29 mouse cellular contexts compared by ENCODE assay signal in the genomic region with DNA sequence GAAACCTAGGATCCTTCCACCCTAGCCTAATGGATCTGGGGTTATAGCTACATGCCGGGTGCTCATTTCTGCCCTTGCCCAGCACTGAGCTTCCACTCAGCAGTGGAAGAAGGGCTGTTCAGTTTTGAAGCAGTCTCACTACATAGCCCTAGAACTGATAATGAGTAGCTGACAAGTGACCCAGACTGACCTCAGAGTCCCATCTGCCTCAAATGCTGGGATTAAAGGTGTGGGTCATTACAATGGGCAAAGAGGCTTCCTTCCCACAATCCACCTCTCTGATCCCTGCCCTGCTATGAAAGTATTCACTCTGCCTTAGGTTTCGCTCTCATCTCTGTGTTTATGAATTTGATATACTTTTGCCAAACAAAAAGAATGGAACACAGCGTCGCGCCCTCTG. TPM values are rescaled to one million over a fixed set of nuclear protein-coding genes. Genes with fewer than 3 reads are reported as not detected.
"Had no signal": no experiment of that assay in that cellular context is flagged by ENCODE, and none has a peak within 500 bp of the region (broad histone marks: within the 10 kb centered on the region; RNA-seq: fewer than 3 reads in every experiment).

No protein-coding gene starts in this region.

- H3K27me3 ChIP-seq: liver, embryonic 13.5 days; midbrain, embryonic 15.5 days; neural tube, embryonic 13.5 days had no signal

- DNase-seq: kidney, adult 2 months; kidney, postnatal 25 days; layer of hippocampus, adult 9-11 months; liver, embryonic 13.5 days; lung, embryonic 14.5 days; lung, postnatal 36 days; thymus, adult 18-20 months; thymus, postnatal 36 days had no signal

- H3K27ac ChIP-seq: kidney, postnatal 0 days; layer of hippocampus, adult 2 months; liver, embryonic 13.5 days; midbrain, embryonic 15.5 days; neural tube, embryonic 13.5 days had no signal

- H3K9me3 ChIP-seq: liver, embryonic 13.5 days; midbrain, embryonic 15.5 days; neural tube, embryonic 13.5 days had no signal

- H3K36me3 ChIP-seq: midbrain, embryonic 15.5 days had no signal

- H3K4me3 ChIP-seq: layer of hippocampus, adult 2 months; liver, embryonic 13.5 days; midbrain, embryonic 15.5 days; myocyte; neural tube, embryonic 13.5 days had no signal

- H3K4me2 ChIP-seq: liver, embryonic 13.5 days; lung, embryonic 14.5 days; midbrain, embryonic 15.5 days; neural tube, embryonic 13.5 days had no signal

- H3K9ac ChIP-seq: liver, embryonic 13.5 days; lung, embryonic 14.5 days; midbrain, embryonic 15.5 days; neural tube, embryonic 13.5 days had no signal

- ATAC-seq: intestine, postnatal 0 days; lung, postnatal 0 days; midbrain, embryonic 15.5 days had no signal

RNA-seq across cellular contexts. Expression of gene Fam71f2, which starts 2.6 kb away (rescaled TPM):
- total RNA-seq: liver, adult 2 months; neutrophil, adult 5-6 weeks had no signal
- polyA plus RNA-seq: intestine, postnatal 0 days; kidney, embryonic 14.5 days; liver, adult 2 months had no signal

RNA-seq across cellular contexts. Expression of gene Fam71f1, which starts 42.2 kb away (rescaled TPM):
- total RNA-seq: layer of hippocampus, adult 2 months; layer of hippocampus, postnatal 25 days; left cerebral cortex, adult 18-20 months; left cerebral cortex, postnatal 10 days; left cerebral cortex, postnatal 36 days; liver, adult 2 months; monocyte, adult 5-6 weeks; neutrophil, adult 5-6 weeks had no signal
- polyA plus RNA-seq: intestine, postnatal 0 days; kidney, embryonic 14.5 days; kidney, postnatal 0 days; large intestine, adult 2 months; liver, adult 2 months; liver, embryonic 13.5 days; liver, embryonic 16.5 days; lung, embryonic 14.5 days; lung, postnatal 0 days; midbrain, embryonic 15.5 days; neural tube, embryonic 13.5 days; small intestine, adult 2 months; spleen, adult 2 months; stomach, embryonic 16.5 days; urinary bladder, adult 2 months had no signal
